Mouse (Mus musculus) midbrain, embryonic 11.5 days (tissue): ENCODE results near the gene Olfm2. TPM values are rescaled to one million over a fixed set of nuclear protein-coding genes. Genes with fewer than 3 reads are reported as not detected.
"Not testable (repeated sequence)": the region's sequence is repeated elsewhere in the genome, so short reads cannot be mapped to it uniquely, and the experiment has no call there.

ENCODE experiments used
- ATAC-seq: fragments of 200-750 bp; cut with Nextera tagmentation; 2 replicates; pipeline ENCODE4 v1.8.0; 2017; ENCODE audit warnings: moderate TSS enrichment, moderate library complexity; ENCODE audit not compliant: low FRiP score
- DNase-seq: peaks from one replicate; pipeline ENCODE4 v3.0.0; 2015; ENCODE audit warnings: low spot score; ENCODE audit errors: missing footprints
- H3K27ac ChIP-seq: fragments of 300-500 bp; sonication (generic); 2 replicates; pipeline ENCODE4 v1.5.1; 2014; ENCODE audit warnings: low read depth, low read length
- H3K27me3 ChIP-seq: fragments of 300-500 bp; sonication (generic); 2 replicates; pipeline ENCODE4 v1.6.1; 2014; ENCODE audit warnings: mild to moderate bottlenecking, low read length, moderate library complexity, mixed read lengths; ENCODE audit not compliant: control insufficient read depth, insufficient read depth
- H3K36me3 ChIP-seq: fragments of 300-500 bp; sonication (generic); 2 replicates; pipeline ENCODE4 v1.6.1; 2014; ENCODE audit warnings: mild to moderate bottlenecking, low read length, moderate library complexity, mixed read lengths; ENCODE audit not compliant: control insufficient read depth, insufficient read depth
- H3K4me1 ChIP-seq: fragments of 300-500 bp; sonication (generic); 2 replicates; pipeline ENCODE4 v1.6.1; 2014; ENCODE audit warnings: low read length; ENCODE audit not compliant: control insufficient read depth, insufficient read depth
- H3K4me2 ChIP-seq: fragments of 300-500 bp; sonication (generic); 2 replicates; pipeline ENCODE4 v1.6.1; 2014; ENCODE audit warnings: mild to moderate bottlenecking, moderate library complexity
- H3K4me3 ChIP-seq: fragments of 300-500 bp; sonication (generic); 2 replicates; pipeline ENCODE4 v1.5.1; 2014; ENCODE audit warnings: low read depth, low read length
- H3K9ac ChIP-seq: fragments of 300-500 bp; sonication (generic); 2 replicates; pipeline ENCODE4 v1.6.1; 2014; ENCODE audit warnings: low read length
- H3K9me3 ChIP-seq: fragments of 300-500 bp; sonication (generic); 2 replicates; pipeline ENCODE4 v1.6.1; 2016; ENCODE audit warnings: low read length; ENCODE audit not compliant: control insufficient read depth
- WGBS: fragments of 180-500 bp; shearing (Covaris S2); extraction: QIAGEN DNeasy Blood & Tissue Kit; methylation state at CpG from one replicate; pipeline ENCODE4 v1.1.7; 2014; 5-methylcytosine and 5-hydroxymethylcytosine counted together
- polyA plus RNA-seq: library from polyadenylated mRNA; unstranded; fragments of >200 nt; fragmentation: Nextera tagmentation; extraction: Ambion mirVana; gene quantifications from 2 replicates; pipeline ENCODE4 v1.2.1, GENCODE M21; 2014

Gene Olfm2
- polyA plus RNA-seq, 1 experiment from 2014 or later: 35.3 TPM

GRCm38 (mm10) chr9:20642896-20643466 is 103.2 kb downstream of the Olfm2 start:
- peaks cover 21% of the 10 kb centered on the region for H3K4me1 ChIP-seq
- H3K27me3 ChIP-seq: no peaks in the 10 kb centered on the region
- H3K27ac ChIP-seq: peak overlapping the region; percentile 69
- H3K9ac ChIP-seq: peak overlapping the region; percentile 69
- no peaks in the 10 kb centered on the region for H3K9me3 ChIP-seq
- DNase-seq (peak; percentile 97), ATAC-seq (peak; percentile 87)
- under 1% methylated on average over 30 of the region's 30 CpGs for WGBS
- H3K36me3 ChIP-seq: peaks cover 10% of the 10 kb centered on the region; the same call in 1 of the 2 replicates
- peak overlapping the region; percentile 69 for H3K4me3 ChIP-seq
- H3K4me2 ChIP-seq: peak overlapping the region; percentile 75

DNA sequence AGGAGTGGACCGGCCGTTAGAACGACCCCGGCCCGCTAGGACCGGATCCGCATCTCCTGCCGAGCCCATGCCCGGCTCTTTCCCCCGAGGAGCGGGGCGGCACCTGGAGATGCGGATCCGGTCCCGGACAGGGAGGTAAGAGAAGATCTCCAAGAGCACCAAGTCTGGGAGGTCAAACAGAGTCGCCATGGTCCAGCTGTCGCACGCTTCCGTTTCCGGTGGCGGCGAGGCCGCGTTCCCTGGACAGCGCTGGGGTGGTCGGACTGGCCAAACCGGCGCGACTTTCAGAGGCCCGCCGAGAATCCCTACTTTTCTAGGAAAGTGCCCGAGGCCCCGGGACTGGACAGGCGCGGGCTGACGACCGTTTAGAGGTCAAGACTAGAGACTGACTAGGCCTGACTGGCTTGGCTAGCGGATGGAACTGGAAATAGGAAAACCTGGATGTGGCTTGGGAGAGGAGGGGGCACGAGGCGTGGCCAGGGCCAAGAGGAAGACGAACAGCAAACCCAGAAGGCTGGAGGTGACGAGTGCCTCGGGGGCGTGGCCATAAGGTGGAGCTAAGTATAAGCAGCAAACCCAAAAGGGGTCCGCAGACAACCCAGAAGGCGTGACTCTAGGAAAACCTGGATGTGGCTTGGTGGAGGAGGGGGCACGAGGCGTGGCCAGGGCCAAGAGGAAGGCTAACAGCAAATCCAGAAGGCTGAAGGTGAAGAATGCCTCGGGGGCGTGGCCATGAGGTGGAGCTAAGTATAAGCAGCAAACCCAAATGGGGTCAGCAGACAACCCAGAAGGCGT is 103.9 kb downstream of the Olfm2 start, which contains the start of gene Ubl5:
Ubl5 (plus strand) TSS at position 778 of the 795 bp plus-strand sequence.
- Histone ChIP-seq H3K27ac (peak within 1 kb of the TSS; percentile 74), H3K9ac (peak within 1 kb of the TSS; percentile 79), H3K27me3 (no peaks in the 10 kb centered on the region), H3K9me3 (no peaks in the 10 kb centered on the region), H3K4me3 (peak within 1 kb of the TSS; percentile 69), H3K4me1 (peaks cover 21% of the 10 kb centered on the region), H3K36me3 (peaks cover 10% of the 10 kb centered on the region; the same call in 1 of the 2 replicates), H3K4me2 (peak within 1 kb of the TSS; percentile 75)
- DNase-seq (peak; percentile 99), ATAC-seq (peak; percentile 88)
- under 1% methylated on average over 51 of the region's 51 CpGs for WGBS

DNA sequence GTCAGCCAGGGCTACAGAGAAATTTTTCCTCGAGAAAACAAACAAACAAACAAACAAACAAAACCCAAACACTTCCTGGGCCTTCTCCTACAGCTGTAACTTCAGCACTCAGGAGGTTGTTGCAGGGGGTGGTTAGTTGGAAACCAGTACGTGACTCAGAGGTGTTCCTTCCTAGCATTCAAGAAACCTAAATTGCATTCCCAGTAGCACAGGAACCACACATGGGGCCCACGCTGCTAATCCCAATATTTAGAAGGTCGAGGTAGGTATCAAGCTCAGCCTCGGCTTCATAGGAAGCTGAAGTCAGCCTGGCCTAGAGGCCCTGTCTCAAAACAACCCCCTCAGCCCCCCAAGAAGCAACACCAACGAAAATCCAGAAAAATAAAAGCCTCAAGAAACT is 104.6 kb downstream of the Olfm2 start:
- DNase-seq (no peak), ATAC-seq (no peak)
- no peak overlapping the region for H3K27ac ChIP-seq
- peaks cover 21% of the 10 kb centered on the region for H3K4me1 ChIP-seq
- H3K9me3 ChIP-seq: no peaks in the 10 kb centered on the region
- peaks cover 8% of the 10 kb centered on the region; the same call in 1 of the 2 replicates for H3K36me3 ChIP-seq
- H3K4me2 ChIP-seq: peak overlapping the region; percentile 75
- no peaks in the 10 kb centered on the region for H3K27me3 ChIP-seq
- peak overlapping the region; percentile 79 for H3K9ac ChIP-seq
- 34% methylated on average over 6 of the region's 6 CpGs for WGBS
- peak overlapping the region; percentile 69 for H3K4me3 ChIP-seq

DNA sequence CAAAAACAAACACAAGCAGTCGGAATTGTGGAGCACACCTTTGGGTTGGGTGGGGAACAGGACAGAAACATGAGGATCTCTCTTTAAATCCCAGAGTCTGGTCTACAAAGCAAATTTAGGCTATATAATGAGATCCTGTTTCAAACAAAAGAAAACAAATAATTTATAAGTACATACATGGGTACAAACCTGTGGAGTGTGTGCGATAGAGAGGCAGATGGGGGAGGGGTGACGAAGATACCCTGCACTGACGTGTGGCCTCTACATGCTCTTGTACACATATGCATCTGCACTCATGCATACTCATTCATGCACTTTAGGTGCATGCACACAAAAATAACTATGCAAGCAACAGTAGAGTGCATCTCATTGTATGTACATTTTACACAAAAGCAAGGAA is 106.7 kb downstream of the Olfm2 start:
- H3K27ac ChIP-seq: no peak overlapping the region
- H3K27me3 ChIP-seq: no peaks in the 10 kb centered on the region
- no peaks in the 10 kb centered on the region for H3K9me3 ChIP-seq
- H3K4me2 ChIP-seq: no peak overlapping the region
- 90% methylated on average over 4 of the region's 4 CpGs for WGBS
- H3K36me3 ChIP-seq: peaks cover 8% of the 10 kb centered on the region; the same call in 1 of the 2 replicates
- H3K4me1 ChIP-seq: peaks cover 17% of the 10 kb centered on the region
- H3K9ac ChIP-seq: no peak overlapping the region
- DNase-seq (no peak), ATAC-seq (no peak)
- no peak overlapping the region for H3K4me3 ChIP-seq

GRCm38 (mm10) chr9:20638552-20638951 is 107.6 kb downstream of the Olfm2 start:
- Histone ChIP-seq H3K27ac (no peak overlapping the region), H3K4me2 (no peak overlapping the region), H3K4me1 (peaks cover 13% of the 10 kb centered on the region), H3K9me3 (no peaks in the 10 kb centered on the region), H3K4me3 (no peak overlapping the region), H3K36me3 (peaks cover 8% of the 10 kb centered on the region; the same call in 1 of the 2 replicates), H3K9ac (no peak overlapping the region), H3K27me3 (no peaks in the 10 kb centered on the region)
- DNase-seq (no peak), ATAC-seq (no peak)
- WGBS: 97% methylated on average over 19 of the region's 19 CpGs

DNA sequence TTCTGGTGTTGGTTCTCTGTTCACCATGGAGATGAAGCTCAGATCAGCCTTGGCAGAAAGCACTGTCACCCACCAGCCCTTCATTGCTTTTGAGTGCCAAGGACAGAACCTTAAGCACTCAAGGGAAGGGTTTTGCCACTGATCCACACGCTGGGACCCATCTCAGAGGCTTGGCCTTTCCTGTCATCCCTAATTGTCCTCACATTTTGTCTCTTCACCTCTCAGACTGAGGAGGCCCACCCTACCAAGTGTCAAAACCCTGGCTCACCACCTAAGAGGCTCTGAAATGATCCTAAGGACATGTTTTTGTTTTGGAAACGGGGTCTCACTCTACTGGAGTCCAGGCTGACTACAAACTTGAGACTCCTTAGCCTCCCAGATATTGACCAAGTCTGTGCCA is 109.4 kb downstream of the Olfm2 start:
- ATAC-seq: no peak
- Histone ChIP-seq H3K4me1 (peaks cover 9% of the 10 kb centered on the region), H3K27me3 (no peaks in the 10 kb centered on the region), H3K4me3 (no peak overlapping the region), H3K4me2 (no peak overlapping the region), H3K36me3 (peaks cover 8% of the 10 kb centered on the region; the same call in 1 of the 2 replicates), H3K27ac (no peak overlapping the region), H3K9ac (no peak overlapping the region), H3K9me3 (no peaks in the 10 kb centered on the region)
- 88% methylated on average over 2 of the region's 2 CpGs for WGBS
- DNase-seq: peak; percentile 83

- no peak overlapping the region for H3K27ac ChIP-seq
- H3K36me3 ChIP-seq: peaks cover 8% of the 10 kb centered on the region; the same call in 1 of the 2 replicates
- H3K4me1 ChIP-seq: peaks cover 3% of the 10 kb centered on the region
- no peak overlapping the region for H3K4me3 ChIP-seq
- DNase-seq (no peak), ATAC-seq (no peak)
- no peak overlapping the region for H3K4me2 ChIP-seq
- H3K9ac ChIP-seq: no peak overlapping the region
- no peaks in the 10 kb centered on the region for H3K27me3 ChIP-seq
- WGBS: 90% methylated on average over 3 of the region's 3 CpGs
- no peaks in the 10 kb centered on the region for H3K9me3 ChIP-seq
Observed at GRCm38 (mm10) chr9:20636256-20636655, 109.9 kb downstream of the Olfm2 start.

DNA sequence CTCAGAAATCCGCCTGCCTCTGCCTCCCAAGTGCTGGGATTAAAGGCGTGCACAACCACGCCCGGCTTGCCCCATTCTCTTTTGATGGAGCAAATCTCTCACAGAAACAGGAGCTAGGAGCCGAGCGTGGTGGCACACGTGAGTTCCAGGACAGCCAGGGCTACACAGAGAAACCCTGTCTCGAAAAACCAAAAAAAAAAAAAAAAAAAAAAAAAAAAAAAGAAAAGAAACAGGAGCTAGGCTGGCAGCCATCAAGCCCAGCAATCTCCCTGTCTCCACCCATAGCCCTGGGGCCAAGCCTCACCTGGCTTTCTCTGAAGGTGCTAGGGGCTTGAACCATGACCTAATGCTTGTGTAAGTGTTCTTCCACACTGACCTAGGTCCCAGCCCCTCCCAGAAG is 110.5 kb downstream of the Olfm2 start:
- H3K27ac ChIP-seq, ATAC-seq, H3K4me3 ChIP-seq, H3K4me2 ChIP-seq, H3K9ac ChIP-seq, H3K9me3 ChIP-seq, H3K4me1 ChIP-seq, H3K27me3 ChIP-seq, DNase-seq, H3K36me3 ChIP-seq: not testable (repeated sequence)
- WGBS: 92% methylated on average over 8 of the region's 8 CpGs

- Histone ChIP-seq H3K9ac (no peak overlapping the region), H3K27me3 (no peaks in the 10 kb centered on the region), H3K9me3 (no peaks in the 10 kb centered on the region), H3K36me3 (no peaks in the 10 kb centered on the region), H3K4me2 (no peak overlapping the region), H3K4me3 (no peak overlapping the region), H3K27ac (no peak overlapping the region), H3K4me1 (no peaks in the 10 kb centered on the region)
- ATAC-seq: no peak
- DNase-seq: no peak
- 96% methylated on average over 2 of the region's 2 CpGs for WGBS
Observed at GRCm38 (mm10) chr9:20631332-20631731, 114.8 kb downstream of the Olfm2 start.
